Mouse (Mus musculus): ENCODE data around the gene Hacd3.

- TF ChIP-seq POLR2A (IDR thresholded peaks at IDR 0.05; ENCODE audit: borderline replicate concordance, insufficient read depth, low read length) (no peak), CTCF (IDR thresholded peaks at IDR 0.05; ENCODE audit: borderline replicate concordance, insufficient read depth, low read depth, low read length) (no peak)
These were observed 15.8 kb downstream of the Hacd3 start for GRCm38 (mm10) chr9:65005737-65006136.

Measured in cerebellum, adult 2 months (tissue).